Mouse (Mus musculus): Measurements from ENCODE around the gene Ace.

DNA sequence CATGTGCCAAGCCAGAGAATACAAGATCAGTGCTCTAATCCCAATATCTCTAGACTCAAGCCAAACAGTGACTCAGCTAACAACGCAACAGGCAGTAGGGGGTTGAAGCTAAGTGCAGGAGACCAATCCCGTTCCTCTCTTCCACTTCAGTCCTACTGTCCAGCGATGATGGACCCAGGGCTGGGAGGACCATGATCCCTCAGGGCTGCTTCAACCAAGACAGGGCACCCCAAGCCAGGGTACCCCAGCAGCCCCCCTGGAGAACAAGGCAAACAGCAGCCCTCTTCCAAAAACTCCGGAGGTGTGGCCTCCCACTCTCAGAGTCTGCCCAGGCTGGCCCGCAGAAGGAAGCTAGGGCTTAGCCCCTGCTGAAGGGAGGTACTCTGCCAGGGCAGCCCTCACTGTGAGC lies 33.4 kb upstream of the Ace start:
- TF ChIP-seq CTCF (IDR thresholded peaks at IDR 0.05; ENCODE audit: low read depth, low read length) (no peak), POLR2AphosphoS5 (IDR thresholded peaks at IDR 0.05; ENCODE audit: insufficient replicate concordance, low read depth, low read length) (no peak), TAL1 (conservative IDR thresholded peaks at IDR 0.05; ENCODE audit: low read depth, low read length) (no peak), GATA2 (IDR thresholded peaks at IDR 0.05; ENCODE audit: borderline replicate concordance, low read depth, low read length) (no peak), GATA1 (IDR thresholded peaks at IDR 0.05; ENCODE audit: borderline replicate concordance, low read length) (no peak)
